Mouse (Mus musculus): Measurements from ENCODE around the gene Calm3.

The Calm3 gene

DNA sequence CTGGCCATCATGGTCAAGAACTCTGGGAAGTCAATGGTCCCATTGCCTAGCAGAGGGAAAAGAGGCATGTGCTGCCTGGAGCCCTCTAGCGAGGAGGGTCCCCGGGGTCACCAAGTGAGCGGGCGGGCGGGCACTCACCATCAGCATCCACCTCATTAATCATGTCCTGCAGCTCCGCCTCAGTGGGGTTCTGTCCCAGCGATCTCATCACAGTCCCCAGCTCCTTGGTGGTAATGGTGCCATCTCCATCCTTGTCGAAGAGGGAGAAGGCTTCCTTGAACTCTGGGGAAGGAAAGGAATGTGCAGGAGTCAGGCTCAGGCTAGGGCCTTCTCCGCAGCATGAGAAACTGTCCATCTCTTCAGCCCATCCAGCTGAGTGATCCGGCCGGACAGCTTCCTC is 6.5 kb downstream of the Calm3 start:
- in situ Hi-C loops (cut with MboI, MseI) = no loop called here

DNA sequence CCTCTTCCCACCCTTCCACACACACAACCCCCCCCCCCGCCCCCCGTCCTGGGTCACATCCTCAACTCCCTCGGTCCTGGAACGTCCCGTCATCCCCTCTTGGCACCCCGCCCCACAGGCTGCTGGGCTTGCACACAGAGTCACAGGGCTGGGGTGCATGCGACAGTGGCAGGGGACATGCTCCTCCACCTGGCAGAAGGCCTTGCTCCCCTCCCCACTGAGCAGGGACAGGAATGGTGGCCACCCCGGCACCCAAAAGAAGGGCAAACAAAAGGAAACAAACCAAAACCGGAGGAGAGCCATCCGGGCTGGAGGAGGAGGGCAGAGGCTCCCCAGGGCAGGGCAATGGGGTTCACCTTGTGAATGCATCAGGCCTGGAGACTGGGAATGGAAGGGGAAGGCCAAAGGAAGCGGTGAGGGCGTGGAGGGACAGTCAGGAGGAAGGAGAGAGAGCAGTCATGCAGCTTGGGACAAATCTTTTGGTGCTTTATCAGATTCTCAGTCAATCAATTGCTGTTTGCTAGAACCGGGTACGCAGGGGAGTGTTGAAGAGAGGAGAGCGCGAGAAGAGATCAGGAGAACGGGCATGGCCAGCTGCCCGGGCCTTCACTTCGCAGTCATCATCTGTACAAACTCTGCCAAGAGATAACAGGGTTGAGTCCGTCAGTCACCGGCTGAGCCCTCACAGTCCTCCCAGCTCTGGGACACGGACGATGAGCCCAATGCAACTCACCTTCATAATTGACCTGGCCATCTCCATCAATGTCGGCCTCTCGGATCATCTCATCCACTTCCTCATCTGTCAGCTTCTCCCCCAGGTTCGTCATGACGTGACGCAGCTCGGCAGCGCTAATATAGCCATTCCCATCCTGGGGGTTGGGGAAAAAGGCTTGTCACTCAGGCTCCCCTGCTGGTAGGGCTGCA is 7.3 kb downstream of the Calm3 start:
- in situ Hi-C loops (cut with MboI, MseI) = no loop called here

DNA sequence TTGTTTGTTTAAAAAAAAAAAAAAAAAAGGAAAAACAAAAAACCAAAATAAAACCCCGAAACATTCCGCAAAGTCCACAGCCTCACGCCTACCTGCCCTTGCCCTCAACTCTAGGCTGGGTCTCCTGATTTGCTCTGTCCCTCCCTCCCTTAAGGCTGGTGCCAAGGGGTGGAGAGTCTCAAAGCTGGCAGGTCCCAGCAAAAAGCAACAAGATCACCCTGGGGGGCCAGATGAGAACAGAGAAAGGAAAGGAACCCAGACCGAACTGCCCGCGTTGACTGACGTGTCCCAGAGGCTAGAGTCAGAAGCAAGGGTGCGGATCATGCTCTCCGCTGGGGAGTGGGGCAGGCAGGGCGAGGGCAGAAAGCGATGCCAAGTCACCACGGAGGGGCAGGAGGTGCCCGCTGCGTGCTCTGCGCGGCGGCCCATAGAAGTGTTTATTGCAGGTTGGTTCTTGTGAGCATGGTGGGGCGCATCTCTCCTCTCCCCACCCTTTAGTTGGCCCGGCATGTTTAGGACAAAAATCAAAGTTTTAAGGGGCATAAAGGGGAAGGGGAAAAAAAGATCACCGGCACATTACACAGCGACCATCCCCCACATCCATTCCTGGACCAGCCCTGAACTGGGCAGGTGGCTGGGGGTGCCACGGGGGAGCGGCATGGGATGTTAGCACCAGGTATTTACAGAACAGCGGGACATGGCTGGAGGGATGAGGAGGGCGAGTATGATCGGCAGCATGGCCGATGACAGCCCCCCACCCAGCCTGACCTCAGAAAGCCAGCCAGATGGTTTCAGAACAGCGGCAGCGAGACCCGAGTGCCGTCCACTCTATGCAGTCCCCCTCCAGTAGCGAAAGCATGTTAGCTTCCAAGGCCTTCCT is 8.2 kb downstream of the Calm3 start:
- in situ Hi-C loops (cut with MboI, MseI) = no loop called here

DNA sequence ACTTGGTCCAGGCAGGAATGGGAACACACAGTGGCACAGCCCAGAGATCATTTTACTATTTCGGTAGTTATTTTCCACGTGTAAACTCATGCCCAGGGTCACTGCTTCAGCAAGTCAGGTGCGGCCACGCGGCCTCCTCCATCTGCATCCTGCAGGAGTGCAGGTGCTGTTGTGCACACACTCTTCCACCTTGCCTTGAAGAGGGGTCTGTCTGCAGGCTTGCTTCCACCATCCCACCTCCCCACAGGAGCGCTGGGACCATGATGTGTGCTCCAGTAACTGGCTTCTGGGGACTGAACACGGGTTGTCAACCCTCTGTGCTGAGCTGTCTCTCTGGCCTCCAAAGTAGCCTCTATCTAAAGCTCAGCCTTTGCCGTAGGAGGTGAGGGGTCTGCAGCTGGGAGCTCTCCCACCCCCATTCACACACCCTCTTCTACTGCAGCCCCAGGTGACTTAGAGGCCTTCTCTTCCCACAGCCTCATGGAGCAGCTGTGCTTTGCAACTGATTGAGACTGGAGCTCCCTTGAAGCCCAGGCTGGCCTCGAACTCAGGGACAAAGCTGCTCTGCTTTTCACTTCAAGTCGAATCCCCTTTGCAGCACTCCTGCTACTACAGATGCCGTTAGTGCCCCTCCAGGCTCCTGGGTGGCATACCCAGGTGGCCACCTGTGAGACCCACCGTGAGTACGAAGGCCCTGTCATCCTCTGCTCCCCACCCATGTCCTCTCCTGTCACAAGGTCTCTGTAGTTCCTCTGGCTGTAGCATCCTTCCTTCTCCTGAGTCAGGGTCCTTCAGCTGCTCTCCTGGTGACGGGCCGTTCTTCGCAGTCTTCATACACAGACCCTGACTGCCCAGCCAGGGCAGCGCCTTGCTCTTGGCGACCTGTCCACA is 9.2 kb downstream of the Calm3 start:
- in situ Hi-C loops (cut with MboI, MseI) = no loop called here

DNA sequence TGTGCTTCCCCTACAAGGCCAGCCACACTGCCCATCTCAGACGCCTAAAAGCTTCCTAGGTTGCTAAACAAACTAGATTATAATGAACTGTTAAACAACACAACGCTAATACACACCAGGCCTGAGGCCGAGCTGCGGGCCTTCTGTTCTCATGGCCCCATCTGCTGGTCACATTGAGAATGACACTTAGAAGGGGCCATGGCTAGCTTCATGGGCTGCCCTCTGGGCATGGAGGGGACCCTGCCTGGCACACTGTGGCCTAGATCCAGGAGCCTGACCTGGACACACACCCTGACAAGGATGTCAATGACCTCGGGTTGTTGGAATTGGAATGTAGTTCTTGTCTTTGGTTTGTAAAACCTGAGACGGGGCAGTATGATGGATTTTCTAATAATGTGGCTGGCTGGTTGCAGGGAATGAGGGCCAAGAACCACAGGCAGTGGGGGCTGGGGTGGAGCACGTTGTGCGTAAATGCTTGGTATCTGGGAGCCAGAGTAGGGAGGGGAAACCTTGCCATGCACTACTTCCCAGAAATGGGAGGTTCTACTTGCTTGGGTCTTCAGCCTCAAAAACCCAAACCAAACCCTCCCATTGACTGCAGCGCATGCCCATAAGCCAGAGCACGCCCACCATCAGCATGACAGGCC is 10.0 kb downstream of the Calm3 start:
- in situ Hi-C loops (cut with MboI, MseI) = no loop called here

DNA sequence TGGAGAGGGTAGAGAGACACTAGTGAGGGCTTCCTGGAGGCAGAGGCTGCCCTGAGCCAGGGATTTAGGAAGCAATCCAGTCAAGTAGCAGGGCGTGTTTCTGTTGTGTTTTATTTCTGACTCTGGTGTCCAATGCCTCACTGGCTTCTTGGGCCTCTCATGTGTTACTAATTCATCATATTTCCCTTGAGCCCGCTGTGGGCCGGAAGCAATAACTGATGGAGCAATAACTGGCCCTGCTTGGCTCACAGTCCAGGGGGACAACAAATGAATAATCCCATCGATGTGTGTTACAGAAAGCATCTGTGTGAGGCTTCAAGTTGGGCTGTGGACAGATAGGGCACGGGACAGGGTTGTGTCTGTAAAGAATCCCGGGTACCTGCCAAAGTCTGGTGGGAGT is 11.6 kb downstream of the Calm3 start:
- in situ Hi-C loops (cut with MboI, MseI) = no loop called here

DNA sequence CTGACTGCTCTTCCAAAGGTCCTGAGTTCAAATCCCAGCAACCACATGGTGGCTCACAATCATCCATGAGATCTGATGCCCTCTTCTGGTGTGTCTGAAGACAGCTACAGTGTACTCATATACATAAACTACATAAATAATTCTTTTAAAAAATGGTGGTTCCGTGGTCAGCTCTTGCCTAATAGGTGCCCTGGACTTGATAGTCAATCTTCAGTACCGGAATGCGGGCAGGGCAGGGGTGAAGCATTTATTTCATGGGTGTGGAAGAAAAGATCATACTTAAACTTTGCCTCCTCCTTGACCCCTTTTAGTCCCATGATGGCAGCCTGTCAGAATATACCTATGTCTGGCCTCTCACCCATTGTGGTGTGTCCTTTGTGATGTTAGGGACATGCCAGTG is 12.0 kb downstream of the Calm3 start:
- in situ Hi-C loops (cut with MboI, MseI) = no loop called here

DNA sequence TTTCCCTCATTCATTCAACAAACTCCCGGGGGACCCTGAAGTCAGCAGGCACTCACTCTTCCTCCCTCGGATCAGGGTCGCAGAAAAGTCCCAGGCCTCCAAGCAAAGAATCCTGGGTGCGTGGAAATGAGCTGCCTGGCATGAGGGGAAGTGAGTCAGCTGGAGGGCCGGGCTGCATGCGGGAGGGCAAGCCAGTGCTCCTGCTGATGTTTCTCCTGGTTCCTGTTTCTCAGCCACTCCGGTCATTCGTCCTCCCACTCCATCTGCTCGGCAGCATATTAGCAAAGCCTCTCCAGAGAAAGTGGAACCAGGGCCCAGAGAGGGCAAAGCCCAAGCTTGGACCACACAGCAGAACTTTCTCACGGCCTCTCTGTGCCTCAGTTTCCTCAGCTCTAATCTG is 14.0 kb downstream of the Calm3 start:
- in situ Hi-C loops (cut with MboI, MseI) = no loop called here

DNA sequence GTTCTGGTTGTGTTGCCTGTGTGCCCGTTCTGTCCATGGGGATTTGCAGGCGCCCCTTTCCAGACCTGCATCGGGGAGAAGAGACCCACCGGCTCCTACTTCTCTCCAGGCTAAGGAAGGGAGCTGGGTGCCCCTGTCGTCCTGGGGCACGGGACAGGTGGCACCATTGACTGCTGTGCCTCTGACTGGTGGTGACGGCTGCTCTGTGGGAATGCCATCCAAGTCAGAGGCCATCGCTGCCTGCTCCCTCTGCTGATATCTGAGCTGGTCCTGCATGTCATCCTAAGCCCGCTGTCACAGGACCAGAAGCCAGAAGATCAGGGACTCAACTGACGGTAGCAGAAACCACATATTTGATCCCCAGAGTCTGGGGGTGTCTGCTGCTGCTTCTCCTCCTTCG is 15.1 kb downstream of the Calm3 start:
- in situ Hi-C loops (cut with MboI, MseI) = no loop called here

DNA sequence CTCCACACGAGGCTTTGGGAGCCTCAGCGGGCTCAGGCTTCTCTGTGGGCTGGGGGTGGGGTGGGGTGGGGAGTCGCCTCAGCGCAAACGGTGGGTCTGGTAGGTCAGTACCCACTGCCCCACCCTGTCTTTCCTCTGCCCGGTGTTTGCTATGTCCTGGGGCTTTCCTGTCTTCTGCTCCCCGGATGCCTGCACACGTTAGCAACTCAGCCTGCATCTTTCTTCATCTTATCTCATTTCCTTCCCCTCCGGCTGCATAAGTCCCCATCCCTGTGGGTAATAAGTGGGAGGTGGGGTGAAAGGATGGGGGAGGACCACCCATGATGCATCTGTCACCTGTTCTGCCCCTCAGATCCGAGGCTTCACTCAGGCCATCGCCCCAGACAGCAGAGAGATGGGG is 15.5 kb downstream of the Calm3 start:
- in situ Hi-C loops (cut with MboI, MseI) = no loop called here

DNA sequence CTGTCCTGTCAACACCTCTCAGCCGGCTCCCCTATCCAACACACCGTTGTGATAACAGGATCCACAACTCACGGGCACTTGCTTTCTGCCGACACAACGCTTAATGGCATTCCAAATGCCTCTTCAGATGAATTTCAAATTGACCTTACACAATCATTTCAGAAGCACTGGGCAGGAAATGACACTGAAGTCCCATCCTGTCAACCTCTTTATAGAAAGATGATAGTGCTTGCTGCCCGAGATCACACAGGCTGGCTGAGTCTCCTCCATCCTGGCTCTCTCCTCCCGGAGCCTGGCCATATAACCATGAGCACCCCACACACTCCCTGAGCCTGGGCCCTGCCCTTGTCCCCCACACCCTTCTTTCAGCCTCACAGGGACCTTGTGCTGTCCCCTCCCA is 16.1 kb downstream of the Calm3 start:
- in situ Hi-C loops (cut with MboI, MseI) = no loop called here

DNA sequence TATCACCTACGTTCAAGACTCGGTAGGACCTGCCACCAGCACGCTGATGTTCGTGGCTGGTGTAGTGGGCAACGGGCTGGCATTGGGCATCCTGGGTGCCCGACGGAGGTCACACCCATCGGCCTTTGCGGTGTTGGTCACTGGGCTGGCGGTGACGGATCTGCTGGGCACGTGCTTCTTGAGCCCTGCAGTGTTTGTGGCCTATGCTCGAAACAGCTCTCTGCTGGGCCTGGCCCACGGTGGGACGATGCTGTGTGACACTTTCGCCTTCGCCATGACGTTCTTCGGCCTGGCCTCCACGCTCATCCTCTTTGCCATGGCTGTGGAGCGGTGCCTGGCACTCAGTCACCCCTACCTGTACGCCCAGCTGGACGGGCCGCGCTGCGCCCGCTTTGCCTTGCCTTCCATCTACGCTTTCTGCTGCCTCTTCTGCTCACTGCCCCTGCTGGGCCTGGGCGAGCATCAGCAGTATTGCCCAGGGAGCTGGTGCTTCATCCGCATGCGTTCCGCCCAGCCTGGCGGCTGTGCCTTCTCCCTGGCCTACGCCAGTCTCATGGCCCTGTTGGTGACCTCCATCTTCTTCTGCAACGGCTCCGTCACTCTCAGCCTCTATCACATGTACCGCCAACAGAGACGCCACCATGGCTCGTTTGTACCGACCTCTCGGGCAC is 16.9 kb downstream of the Calm3 start:
- in situ Hi-C loops (cut with MboI, MseI) = no loop called here

DNA sequence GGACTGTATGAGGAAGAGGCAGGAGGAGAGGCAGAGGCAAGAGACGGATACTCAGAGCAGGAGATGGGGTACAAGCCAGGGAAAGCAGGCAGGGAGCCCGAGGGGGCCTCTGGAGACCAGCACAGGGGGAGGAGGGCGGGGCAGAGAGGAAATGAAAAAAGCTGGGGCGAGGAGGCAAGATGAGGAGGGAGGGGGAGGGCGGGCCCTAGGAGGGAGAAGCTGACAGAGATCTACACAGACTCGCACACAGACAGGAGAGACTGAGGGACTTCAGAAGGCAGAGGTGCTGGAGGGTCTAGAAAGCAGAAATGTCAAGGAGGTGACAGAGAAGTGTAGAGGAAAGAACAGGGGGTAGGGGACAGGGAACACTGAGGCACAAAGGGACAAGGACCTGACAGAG is 17.6 kb downstream of the Calm3 start, which contains the start of gene Ptgir:
Ptgir (plus strand) TSS at position 210 of the 400 bp plus-strand sequence.
- in situ Hi-C loops (cut with MboI, MseI) = no loop called here

DNA sequence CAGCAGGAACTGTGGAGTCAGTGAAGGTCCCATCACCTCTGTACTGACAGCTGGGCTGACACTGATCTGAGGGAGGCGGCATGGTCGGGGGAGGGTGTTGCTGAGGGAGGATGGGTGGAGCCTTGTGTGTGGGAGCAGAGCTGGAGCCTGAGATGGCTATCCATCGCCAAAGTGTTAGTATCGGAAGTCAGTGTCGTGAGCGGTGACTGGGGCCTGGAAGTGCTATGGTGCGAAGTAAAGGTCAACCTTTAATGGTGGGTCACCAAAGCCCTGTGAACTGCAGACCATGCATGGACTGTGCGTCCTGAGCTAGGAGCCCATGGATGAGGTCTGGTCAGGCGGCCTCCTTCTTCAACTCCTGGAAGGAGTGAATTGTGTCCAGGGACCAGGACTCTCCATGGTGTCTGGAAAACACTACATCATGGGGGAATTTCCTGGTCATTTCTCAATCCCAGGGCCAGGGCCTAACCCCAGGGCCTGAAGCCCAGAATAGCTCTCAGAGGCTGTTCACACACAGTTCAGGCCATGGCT is 18.4 kb downstream of the Calm3 start:
- in situ Hi-C loops (cut with MboI, MseI) = no loop called here

DNA sequence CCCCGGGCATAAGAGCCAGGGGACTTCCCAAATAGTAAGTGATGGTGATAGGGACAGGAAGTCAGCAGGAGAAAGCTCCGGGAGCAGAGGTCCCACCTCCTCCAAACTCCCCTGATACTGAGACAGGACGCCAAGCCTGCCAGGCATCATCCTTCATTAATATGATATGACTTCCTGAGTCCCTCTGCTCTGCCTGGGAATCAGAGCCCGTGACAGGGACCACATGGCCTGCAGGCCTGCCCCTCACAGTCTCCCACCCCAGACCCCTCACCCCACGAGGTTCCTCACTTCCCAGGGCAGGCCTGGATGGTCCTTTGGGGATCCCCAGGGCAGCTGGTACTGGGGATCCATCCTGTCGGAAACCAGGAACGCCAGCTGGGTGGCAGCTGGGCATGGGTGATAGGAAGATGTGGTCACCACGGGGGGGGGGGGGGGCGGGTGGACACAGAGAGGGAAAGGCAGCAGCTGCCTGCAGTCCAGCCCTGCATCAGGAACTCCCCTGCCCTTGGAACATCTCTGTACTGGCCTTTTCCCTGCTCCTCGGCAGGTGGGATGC is 19.7 kb downstream of the Calm3 start:
- in situ Hi-C loops (cut with MboI, MseI) = loop anchor here in 1 of 2 experiments (5.0 kb wide), 1 partner anchor 37 kb away; no protein-coding TSS in a partner anchor

DNA sequence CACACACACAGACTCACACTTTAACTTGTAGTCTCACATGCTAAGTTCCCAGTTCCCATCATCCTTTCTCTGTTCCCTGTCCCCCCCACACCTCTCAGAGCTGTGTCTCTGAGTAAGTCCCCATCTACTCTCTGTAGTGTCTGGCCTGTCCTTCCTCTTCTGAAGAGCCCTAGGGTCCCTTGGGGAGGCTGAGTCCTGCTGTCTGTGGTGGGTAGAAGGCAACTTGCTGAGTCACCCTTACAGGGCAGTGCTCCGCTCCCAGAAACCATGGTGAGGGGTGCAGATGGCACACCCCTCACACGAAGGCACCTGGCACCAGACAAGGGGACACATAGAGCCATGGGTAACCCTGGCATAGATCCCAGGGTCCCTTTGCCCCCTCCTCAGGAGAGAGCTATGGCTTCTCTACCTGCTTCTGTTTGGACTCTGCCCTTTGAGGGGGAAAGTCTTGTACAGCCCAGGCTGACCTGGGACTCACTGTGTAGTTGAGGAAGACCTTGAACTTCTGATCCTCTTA is 20.4 kb downstream of the Calm3 start:
- in situ Hi-C loops (cut with MboI, MseI) = loop anchor here in 1 of 2 experiments (5.0 kb wide), 1 partner anchor 36 kb away; no protein-coding TSS in a partner anchor

DNA sequence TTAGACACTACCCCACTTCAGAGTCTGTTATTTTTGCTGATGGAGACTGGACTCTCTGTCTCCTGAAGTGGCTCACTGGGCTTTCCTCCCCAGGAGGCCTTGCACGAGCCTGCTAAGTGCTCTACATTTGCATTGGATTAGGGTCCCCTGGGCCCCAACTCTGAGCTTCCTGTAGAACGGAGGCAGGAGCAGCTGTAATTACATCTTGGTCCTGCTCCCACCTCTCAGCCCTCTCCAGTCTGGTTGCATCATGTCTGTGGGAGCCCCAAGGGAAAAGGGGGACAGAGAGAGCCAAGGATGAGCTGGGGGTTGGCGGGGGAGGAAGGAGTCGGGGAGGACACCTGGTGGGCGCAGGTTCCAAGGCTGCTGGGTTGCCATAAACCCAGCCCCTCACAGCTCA is 23.4 kb downstream of the Calm3 start:
- in situ Hi-C loops (cut with MboI, MseI) = loop anchor here in 1 of 2 experiments (5.0 kb wide), 1 partner anchor 33 kb away; no protein-coding TSS in a partner anchor

DNA sequence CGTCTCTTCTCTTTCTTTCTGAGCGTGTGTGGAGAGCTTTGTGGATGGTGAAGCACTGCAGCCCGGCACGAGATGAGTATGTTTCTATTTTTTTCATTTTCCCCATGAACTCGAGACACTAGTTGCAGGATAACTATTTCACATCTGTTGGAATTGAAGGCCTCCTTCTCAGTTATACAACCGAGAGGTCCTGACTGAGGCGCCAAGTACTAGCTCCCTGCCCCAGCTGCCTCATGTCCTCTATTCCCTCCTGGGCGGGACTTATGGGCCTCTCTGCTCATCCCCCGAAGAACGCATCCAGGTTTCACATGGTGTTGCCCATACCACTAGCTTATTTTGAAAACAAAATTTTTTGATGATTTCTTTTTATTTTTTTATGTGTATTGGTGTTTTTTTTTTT is 28.4 kb downstream of the Calm3 start:
- in situ Hi-C loops (cut with MboI, MseI) = no loop called here

DNA sequence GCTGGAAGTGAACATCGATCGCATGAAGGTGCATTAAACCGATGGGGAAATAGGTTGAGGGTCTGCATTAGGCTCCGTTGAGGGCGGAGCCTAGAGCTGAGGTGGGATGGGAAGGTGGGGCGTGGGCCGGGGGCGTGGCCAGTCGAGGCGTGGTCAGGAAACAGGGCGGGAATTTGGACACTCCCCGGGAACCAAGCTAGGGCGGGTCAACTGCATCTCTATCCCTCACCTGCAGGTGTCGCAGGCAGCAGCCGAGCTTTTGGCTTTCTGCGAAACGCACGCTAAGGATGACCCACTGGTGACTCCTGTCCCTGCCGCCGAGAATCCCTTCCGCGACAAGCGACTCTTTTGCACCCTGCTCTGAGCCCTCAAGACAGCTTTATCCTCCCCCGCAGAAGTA is 28.9 kb downstream of the Calm3 start:
- in situ Hi-C loops (cut with MboI, MseI) = no loop called here
